Mouse (Mus musculus): ENCODE results near the gene Arhgef3. TPM values are rescaled to one million over a fixed set of nuclear protein-coding genes. Genes with fewer than 3 reads are reported as not detected.

Arhgef3 gene
- total and polyA plus RNA-seq, 3 experiments, result 11.1 to 27.8 (median 23.0) TPM

- TF ChIP-seq EP300 (IDR thresholded peaks at IDR 0.05; ENCODE audit: insufficient read depth, low read depth, low read length), result no peak
- no peak for TF ChIP-seq CTCF (IDR thresholded peaks at IDR 0.05)
- TF ChIP-seq POLR2A (IDR thresholded peaks at IDR 0.05; ENCODE audit: insufficient read depth, low read depth, low read length), result no peak
- Histone ChIP-seq H3K36me3 (ENCODE audit: control insufficient read depth, insufficient read depth, low read length) (peaks cover 17% of the 10 kb centered on the region), H3K4me3 (no peak overlapping the region), H3K4me1 (ENCODE audit: control insufficient read depth, insufficient read depth, low read length) (no peaks in the 10 kb centered on the region; the same call in 1 of the 2 replicates), H3K9ac (ENCODE audit: low read depth, low read length) (no peak overlapping the region), H3K27ac (no peak overlapping the region), H3K27me3 (ENCODE audit: control insufficient read depth, insufficient read depth, low read length) (no peaks in the 10 kb centered on the region), H3K79me2 (replicated peaks; ENCODE audit: control insufficient read depth, insufficient read depth, low read length) (no peaks in the 10 kb centered on the region)
- 89% methylated on average over 3 of the region's 3 CpGs for WGBS
- intact Hi-C loops (cut with DNase I), result no loop called here
- no peak for DNase-seq
Observed at GRCm38 (mm10) chr14:27436826-27437225, 322.1 kb downstream of the Arhgef3 start.

- TF ChIP-seq CTCF (IDR thresholded peaks at IDR 0.05) (peak; percentile 70), POLR2A (IDR thresholded peaks at IDR 0.05; ENCODE audit: insufficient read depth, low read depth, low read length) (no peak)
- intact Hi-C loops (cut with DNase I), result no loop called here
- no peaks in the 10 kb centered on the region for H3K27me3 ChIP-seq (ENCODE audit: control insufficient read depth, insufficient read depth, low read length)
Observed at GRCm38 (mm10) chr14:27440921-27441320, 326.2 kb downstream of the Arhgef3 start.

GRCm38 (mm10) chr14:27444851-27445281 lies 330.2 kb downstream of the Arhgef3 start:
- Histone ChIP-seq H3K9ac (ENCODE audit: low read depth, low read length) (no peak overlapping the region), H3K27me3 (ENCODE audit: control insufficient read depth, insufficient read depth, low read length) (no peaks in the 10 kb centered on the region), H3K36me3 (ENCODE audit: control insufficient read depth, insufficient read depth, low read length) (peaks cover 30% of the 10 kb centered on the region), H3K4me1 (ENCODE audit: control insufficient read depth, insufficient read depth, low read length) (peaks cover 3% of the 10 kb centered on the region; the same call in 1 of the 2 replicates), H3K79me2 (replicated peaks; ENCODE audit: control insufficient read depth, insufficient read depth, low read length) (no peaks in the 10 kb centered on the region), H3K27ac (no peak overlapping the region), H3K4me3 (no peak overlapping the region)
- intact Hi-C loops (cut with DNase I), result no loop called here
- WGBS, result 45% methylated on average over 2 of the region's 2 CpGs
- DNase-seq, result no peak
- TF ChIP-seq EP300 (IDR thresholded peaks at IDR 0.05; ENCODE audit: insufficient read depth, low read depth, low read length) (no peak), POLR2A (IDR thresholded peaks at IDR 0.05; ENCODE audit: insufficient read depth, low read depth, low read length) (no peak), CTCF (IDR thresholded peaks at IDR 0.05) (no peak)

More at GRCm38 (mm10) chr14:27440921-27441320, 326.2 kb downstream of the Arhgef3 start:
- Histone ChIP-seq H3K36me3 (ENCODE audit: control insufficient read depth, insufficient read depth, low read length) (peaks cover 29% of the 10 kb centered on the region), H3K4me1 (ENCODE audit: control insufficient read depth, insufficient read depth, low read length) (0 out of 2 replicates have a peak, but pooled peaks cover 2% of the 10 kb centered on the region), H3K9ac (ENCODE audit: low read depth, low read length) (no peak overlapping the region), H3K4me3 (no peak overlapping the region), H3K79me2 (replicated peaks; ENCODE audit: control insufficient read depth, insufficient read depth, low read length) (no peaks in the 10 kb centered on the region), H3K27ac (no peak overlapping the region)
- no peak for DNase-seq

- WGBS, result 59% methylated on average over 4 of the region's 4 CpGs
- no peak for TF ChIP-seq EP300 (IDR thresholded peaks at IDR 0.05; ENCODE audit: insufficient read depth, low read depth, low read length)
- no peak for TF ChIP-seq CTCF (IDR thresholded peaks at IDR 0.05)
- TF ChIP-seq POLR2A (IDR thresholded peaks at IDR 0.05; ENCODE audit: insufficient read depth, low read depth, low read length), result no peak
- Histone ChIP-seq H3K4me3 (no peak overlapping the region), H3K4me1 (ENCODE audit: control insufficient read depth, insufficient read depth, low read length) (peaks cover 3% of the 10 kb centered on the region; the same call in 1 of the 2 replicates), H3K79me2 (replicated peaks; ENCODE audit: control insufficient read depth, insufficient read depth, low read length) (no peaks in the 10 kb centered on the region), H3K36me3 (ENCODE audit: control insufficient read depth, insufficient read depth, low read length) (peaks cover 28% of the 10 kb centered on the region), H3K27me3 (ENCODE audit: control insufficient read depth, insufficient read depth, low read length) (no peaks in the 10 kb centered on the region), H3K9ac (ENCODE audit: low read depth, low read length) (no peak overlapping the region), H3K27ac (no peak overlapping the region)
- no peak for DNase-seq
- intact Hi-C loops (cut with DNase I), result no loop called here
Observed at GRCm38 (mm10) chr14:27446963-27447362, 332.3 kb downstream of the Arhgef3 start.

Small RNA genes lying within 50 kb of the gene (microRNA-seq; reads per million reads assigned to microRNA genes)
- 0 reads per million in 2 experiments for gene Gm23633

Other genes starting within 250 kb of the Arhgef3 start
- 10 to 100 TPM; 84.6 to 95.5 TPM for gene Asb14, start 220.3 kb upstream of the Arhgef3 start, total RNA-seq (2021)
- gene Asb14, start 220.3 kb upstream of the Arhgef3 start, polyA plus RNA-seq (2012; rRNA removed), result 87.8 and 148 TPM in 2 replicates
- gene Appl1, start 143.7 kb upstream of the Arhgef3 start, total RNA-seq (2021), result 10 to 100 TPM; 18.9 to 19.5 TPM
- 3.6 and 11.2 TPM in 2 replicates for gene Appl1, start 143.7 kb upstream of the Arhgef3 start, polyA plus RNA-seq (2012; rRNA removed)
- gene Hesx1, start 120.5 kb upstream of the Arhgef3 start, total RNA-seq (2021), result not detected
- not detected in 2 replicates for gene Hesx1, start 120.5 kb upstream of the Arhgef3 start, polyA plus RNA-seq (2012; rRNA removed)
- 1 to 10 TPM; 3.2 to 4.5 TPM for gene Il17rd, start 76.0 kb upstream of the Arhgef3 start, total RNA-seq (2021)
- 2.1 and 3.8 TPM in 2 replicates for gene Il17rd, start 76.0 kb upstream of the Arhgef3 start, polyA plus RNA-seq (2012; rRNA removed)

Data from heart, adult 2 months (tissue).